ENCODE assay signal across 23 mouse cellular contexts in the genomic region with DNA sequence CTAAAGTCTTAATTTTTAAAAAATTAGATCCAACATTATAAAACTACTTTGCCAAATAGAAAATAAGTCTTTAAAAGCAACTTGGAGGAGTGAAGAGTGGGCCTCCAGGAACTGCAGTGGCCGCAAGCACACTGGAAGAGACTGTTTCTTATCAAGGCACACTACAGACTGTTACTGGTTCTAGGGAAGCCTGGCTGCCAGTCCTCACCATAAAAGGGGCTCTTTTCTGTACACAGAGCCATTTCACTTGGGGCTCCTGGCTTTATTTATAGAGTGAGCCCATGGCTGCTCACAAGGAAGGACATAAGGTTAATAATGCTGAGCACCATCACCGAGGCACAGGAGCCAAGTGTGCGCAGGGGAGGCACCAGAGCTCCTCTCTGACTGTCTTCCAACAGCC. TPM values are rescaled to one million over a fixed set of nuclear protein-coding genes. Genes with fewer than 3 reads are reported as not detected.
DNase-seq lines count a peak whose midpoint lies in the region; ATAC-seq and TF ChIP-seq lines count a peak whose summit lies in the region.
"Had no signal": no experiment of that assay in that cellular context is flagged by ENCODE, and none has a peak within 500 bp of the region (broad histone marks: within the 10 kb centered on the region; RNA-seq: fewer than 3 reads in every experiment).

No protein-coding gene starts in this region.

- H3K27ac ChIP-seq in heart, embryonic 10.5 days = peak overlapping the region; percentile 71
- H3K27ac ChIP-seq in heart, embryonic 13.5 days (replicated peaks) = peak overlapping the region; percentile 82
- no peak overlapping the region for H3K27ac ChIP-seq in heart, adult 2 months
- peak overlapping the region; percentile 67 for H3K27ac ChIP-seq in heart, embryonic 16.5 days (ENCODE audit: low read length)
- H3K27ac ChIP-seq: forebrain, embryonic 10.5 days; forebrain, embryonic 13.5 days; hindbrain, embryonic 12.5 days; hindbrain, embryonic 15.5 days had no signal

- no peaks in the 10 kb centered on the region for H3K9me3 ChIP-seq in heart, embryonic 10.5 days
- H3K9me3 ChIP-seq in heart, embryonic 13.5 days = no peaks in the 10 kb centered on the region
- H3K9me3 ChIP-seq in heart, embryonic 16.5 days (replicated peaks; ENCODE audit: control insufficient read depth, low read length) = no peaks in the 10 kb centered on the region
- H3K9me3 ChIP-seq: forebrain, embryonic 10.5 days; forebrain, embryonic 13.5 days; G1E; hindbrain, embryonic 12.5 days; hindbrain, embryonic 15.5 days had no signal

- H3K27me3 ChIP-seq in heart, embryonic 10.5 days (ENCODE audit: insufficient read depth, poor library complexity, severe bottlenecking) = no peaks in the 10 kb centered on the region
- no peaks in the 10 kb centered on the region for H3K27me3 ChIP-seq in heart, embryonic 13.5 days (replicated peaks)
- no peaks in the 10 kb centered on the region for H3K27me3 ChIP-seq in heart, adult 2 months (ENCODE audit: control insufficient read depth, insufficient read depth, low read length)
- no peaks in the 10 kb centered on the region for H3K27me3 ChIP-seq in heart, embryonic 16.5 days (ENCODE audit: control insufficient read depth, insufficient read depth, low read length)
- H3K27me3 ChIP-seq: CH12.LX; forebrain, embryonic 13.5 days; hindbrain, embryonic 12.5 days; hindbrain, embryonic 15.5 days; Patski had no signal

- H3K4me3 ChIP-seq in heart, embryonic 10.5 days = no peak overlapping the region
- no peak overlapping the region for H3K4me3 ChIP-seq in heart, embryonic 13.5 days
- no peak overlapping the region for H3K4me3 ChIP-seq in heart, adult 2 months
- H3K4me3 ChIP-seq in heart, embryonic 16.5 days (ENCODE audit: low read length) = no peak overlapping the region
- H3K4me3 ChIP-seq: forebrain, embryonic 10.5 days; forebrain, embryonic 13.5 days; hindbrain, embryonic 12.5 days; hindbrain, embryonic 15.5 days had no signal

- TF ChIP-seq POLR2A in heart, adult 2 months (IDR thresholded peaks at IDR 0.05; ENCODE audit: insufficient read depth, low read depth, low read length) = no peak

- H3K4me2 ChIP-seq in heart, embryonic 13.5 days = no peak overlapping the region
- H3K4me2 ChIP-seq in heart, embryonic 16.5 days (ENCODE audit: low read depth, low read length) = no peak overlapping the region
- H3K4me2 ChIP-seq: forebrain, embryonic 13.5 days; hindbrain, embryonic 12.5 days; hindbrain, embryonic 15.5 days had no signal

- TF ChIP-seq EP300 in heart, adult 2 months (IDR thresholded peaks at IDR 0.05; ENCODE audit: insufficient read depth, low read depth, low read length) = no peak

- no peak overlapping the region for H3K9ac ChIP-seq in heart, embryonic 13.5 days
- H3K9ac ChIP-seq in heart, adult 2 months (ENCODE audit: low read depth, low read length) = no peak overlapping the region
- no peak overlapping the region for H3K9ac ChIP-seq in heart, embryonic 16.5 days (ENCODE audit: low read length)
- H3K9ac ChIP-seq: forebrain, embryonic 13.5 days; hindbrain, embryonic 12.5 days; hindbrain, embryonic 15.5 days had no signal

- no peak for TF ChIP-seq CTCF in heart, adult 2 months (IDR thresholded peaks at IDR 0.05)

- no peak; the same call in 1 of the 2 replicates for ATAC-seq in heart, embryonic 13.5 days (ENCODE audit: extremely low read depth, insufficient number of reproducible peaks, low FRiP score, low TSS enrichment)
- peak; percentile 18; the same call in 1 of the 2 replicates for ATAC-seq in heart, embryonic 16.5 days (replicated peaks; ENCODE audit: extremely low read depth, insufficient read depth, low FRiP score)
- ATAC-seq: forebrain, embryonic 13.5 days; forebrain, embryonic 16.5 days; intestine, postnatal 0 days; Patski had no signal

- H3K79me2 ChIP-seq in heart, adult 2 months (replicated peaks; ENCODE audit: control insufficient read depth, insufficient read depth, low read length) = no peaks in the 10 kb centered on the region

- DNase-seq in heart, embryonic 10.5 days (ENCODE audit: low spot score) = no peak
- DNase-seq in heart, adult 8-10 months (ENCODE audit: low spot score) = no peak
- no peak for DNase-seq in heart, adult 2 months
- DNase-seq in heart, postnatal 10 days = no peak
- DNase-seq: adrenal gland, postnatal 10 days; adrenal gland, postnatal 36 days; B cell, adult 2 months; cerebellum, adult 18-20 months; cerebellum, adult 9-10 months; cerebellum, postnatal 14 days; gastrocnemius, postnatal 25 days; kidney, adult 2 months had no signal

- peaks cover 64% of the 10 kb centered on the region for H3K36me3 ChIP-seq in heart, embryonic 10.5 days
- H3K36me3 ChIP-seq in heart, embryonic 13.5 days = peaks cover 74% of the 10 kb centered on the region
- no peaks in the 10 kb centered on the region; the same call in 1 of the 2 replicates for H3K36me3 ChIP-seq in heart, adult 2 months (ENCODE audit: control insufficient read depth, insufficient read depth, low read length)
- peaks cover 13% of the 10 kb centered on the region for H3K36me3 ChIP-seq in heart, embryonic 16.5 days (ENCODE audit: control insufficient read depth, insufficient read depth)

- WGBS in heart, embryonic 10.5 days = 54% methylated on average over 3 of the region's 3 CpGs
- 52% methylated on average over 3 of the region's 3 CpGs for WGBS in heart, embryonic 13.5 days
- WGBS in heart, adult 2 months = 82% methylated on average over 3 of the region's 3 CpGs
- WGBS in heart, embryonic 16.5 days = 51% methylated on average over 3 of the region's 3 CpGs

- H3K4me1 ChIP-seq in heart, embryonic 10.5 days = peaks cover 10% of the 10 kb centered on the region
- peaks cover 5% of the 10 kb centered on the region; the same call in 1 of the 2 replicates for H3K4me1 ChIP-seq in heart, embryonic 13.5 days
- H3K4me1 ChIP-seq in heart, adult 2 months (ENCODE audit: control insufficient read depth, insufficient read depth, low read length) = no peaks in the 10 kb centered on the region
- peaks cover 3% of the 10 kb centered on the region for H3K4me1 ChIP-seq in heart, embryonic 16.5 days (ENCODE audit: control insufficient read depth, insufficient read depth, low read length)
- H3K4me1 ChIP-seq: forebrain, embryonic 10.5 days; forebrain, embryonic 13.5 days; hindbrain, embryonic 12.5 days; hindbrain, embryonic 15.5 days had no signal

- intact Hi-C loops in heart, adult 2 months (cut with DNase I) = no loop called here
- intact Hi-C loops in heart, postnatal 10 days (cut with DNase I) = no loop called here

RNA-seq across cellular contexts. Expression of a gene that starts 10.1 kb away (rescaled TPM):
- 6.0 and 6.5 TPM in 2 replicates for polyA plus RNA-seq in heart, embryonic 10.5 days (2016; fragmentation: Nextera tagmentation; extraction: Ambion mirVana)
- total RNA-seq in heart, adult 8-10 months (2022) = 1 to 10 TPM in 2 of 4 experiments, under 1 TPM in 2; 0.72 to 1.7 (median 1.2) TPM
- polyA plus RNA-seq in heart, embryonic 13.5 days (2015; fragmentation: Nextera tagmentation; extraction: Ambion mirVana) = 3.1 and 3.7 TPM in 2 replicates
- total RNA-seq in heart, adult 2 months (2021) = 1 to 10 TPM in 1 of 2 experiments, under 1 TPM in 1; 0.86 to 1.1 TPM
- polyA plus RNA-seq in heart, adult 2 months (2012; rRNA removed) = 0.61 and 1.3 TPM in 2 replicates
- polyA plus RNA-seq in heart, embryonic 16.5 days (2015; fragmentation: Nextera tagmentation; extraction: Ambion mirVana) = 4.0 and 4.5 TPM in 2 replicates
- 1 to 10 TPM; 1.7 to 1.8 TPM for total RNA-seq in heart, postnatal 10 days (2021)

RNA-seq across cellular contexts. Expression of a gene that starts 25.8 kb away (rescaled TPM):
- polyA plus RNA-seq in heart, embryonic 10.5 days (2016; fragmentation: Nextera tagmentation; extraction: Ambion mirVana) = 416 and 440 TPM in 2 replicates
- total RNA-seq in heart, adult 8-10 months (2022) = 1 to 10 TPM; 1.0 to 3.7 (median 1.3) TPM
- polyA plus RNA-seq in heart, embryonic 13.5 days (2015; fragmentation: Nextera tagmentation; extraction: Ambion mirVana) = 224 and 258 TPM in 2 replicates
- 1 to 10 TPM; 1.2 to 1.3 TPM for total RNA-seq in heart, adult 2 months (2021)
- polyA plus RNA-seq in heart, adult 2 months (2012; rRNA removed) = 4.0 and 4.2 TPM in 2 replicates
- 164 and 206 TPM in 2 replicates for polyA plus RNA-seq in heart, embryonic 16.5 days (2015; fragmentation: Nextera tagmentation; extraction: Ambion mirVana)
- total RNA-seq in heart, postnatal 10 days (2021) = 1 to 10 TPM; 4.0 to 4.4 TPM

Comparison
In these comparisons a context has a peak if more than half of its experiments do, and no peak if none do; other contexts are left out.
1. RNA of a gene that starts 25.8 kb away (polyA plus RNA-seq): 416 to 440 TPM in heart, embryonic 10.5 days, 224 to 258 TPM in heart, embryonic 13.5 days and 164 to 206 TPM in heart, embryonic 16.5 days; 4.0 to 4.2 TPM in heart, adult 2 months; every median in the first group is over 10 times any median in the second.